Mouse (Mus musculus): Measurements from ENCODE around the gene Gsta3.
"Not testable (repeated sequence)": the region's sequence is repeated elsewhere in the genome, so short reads cannot be mapped to it uniquely, and the experiment has no call there.

Gene Gsta3

GRCm38 (mm10) chr1:21253856-21254255 is 13.5 kb downstream of the Gsta3 start:
- no peak for DNase-seq (ENCODE audit: low spot score)

GRCm38 (mm10) chr1:21255625-21256345 is 15.4 kb downstream of the Gsta3 start:
- DNase-seq (ENCODE audit: low spot score): no peak

GRCm38 (mm10) chr1:21256391-21256790 is 16.0 kb downstream of the Gsta3 start:
- no peak for DNase-seq (ENCODE audit: low spot score)

DNA sequence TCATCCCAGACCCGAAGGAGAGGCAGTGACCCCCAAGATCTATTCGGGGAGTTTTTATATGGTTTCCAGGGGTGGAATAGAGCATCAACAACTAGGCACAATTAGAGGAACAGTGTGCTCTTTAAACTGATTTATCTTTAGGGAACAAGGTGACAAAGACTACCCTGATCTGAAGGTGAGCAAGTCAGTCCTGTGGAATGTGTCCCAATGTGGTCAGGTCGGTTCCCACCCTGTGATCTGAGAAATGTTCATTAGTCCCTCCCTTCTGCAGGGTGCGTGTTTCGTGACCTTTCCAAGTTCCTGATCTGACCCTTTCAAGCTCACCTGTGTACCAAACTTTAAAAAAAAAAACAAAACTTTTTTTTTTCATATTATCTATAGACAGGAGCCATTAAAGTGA is 16.5 kb downstream of the Gsta3 start:
- no peak for DNase-seq (ENCODE audit: low spot score)

DNA sequence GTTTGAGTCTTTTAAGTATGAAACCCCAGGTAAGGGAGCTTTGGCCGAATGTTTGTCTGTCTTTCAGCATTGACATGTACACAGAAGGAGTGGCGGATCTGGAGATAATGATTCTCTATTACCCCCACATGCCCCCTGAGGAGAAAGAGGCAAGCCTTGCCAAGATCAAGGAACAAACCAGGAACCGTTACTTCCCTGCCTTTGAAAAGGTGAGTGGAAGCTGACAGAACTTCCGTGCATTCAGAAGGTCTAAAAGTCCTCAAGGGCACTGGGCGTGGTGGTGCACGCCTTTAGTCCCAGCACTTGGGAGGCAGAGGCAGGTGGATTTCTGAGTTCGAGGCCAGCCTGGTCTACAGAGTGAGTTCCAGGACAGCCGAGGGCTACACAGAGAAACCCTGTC is 19.6 kb downstream of the Gsta3 start:
- not testable (repeated sequence) for DNase-seq (ENCODE audit: low spot score)

DNA sequence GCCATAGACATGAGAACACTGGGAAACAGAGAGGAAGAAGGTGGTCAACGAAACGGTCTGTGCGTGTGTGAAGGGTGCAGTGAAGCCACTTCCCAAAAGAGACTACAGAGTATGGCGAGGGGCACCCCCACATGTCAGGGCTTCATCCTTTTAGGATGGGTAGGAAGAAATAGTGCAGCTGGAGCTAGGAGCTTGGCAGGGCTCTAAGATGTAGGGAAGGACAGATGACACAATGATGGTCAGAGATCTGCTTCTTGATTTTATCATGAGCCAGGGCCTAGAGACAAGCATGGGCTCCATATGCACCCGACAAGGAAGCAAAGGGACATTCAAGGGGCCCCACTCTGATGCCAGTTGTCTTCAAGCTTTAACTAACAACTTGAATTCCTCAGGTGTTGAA is 22.0 kb downstream of the Gsta3 start:
- no peak for DNase-seq (ENCODE audit: low spot score)

GRCm38 (mm10) chr1:21263986-21264385 is 23.6 kb downstream of the Gsta3 start:
- DNase-seq (ENCODE audit: low spot score): no peak

GRCm38 (mm10) chr1:21264747-21265146 is 24.4 kb downstream of the Gsta3 start:
- no peak for DNase-seq (ENCODE audit: low spot score)

- no peak for DNase-seq (ENCODE audit: low spot score)
Observed at GRCm38 (mm10) chr1:21266766-21267165, 26.4 kb downstream of the Gsta3 start.

DNA sequence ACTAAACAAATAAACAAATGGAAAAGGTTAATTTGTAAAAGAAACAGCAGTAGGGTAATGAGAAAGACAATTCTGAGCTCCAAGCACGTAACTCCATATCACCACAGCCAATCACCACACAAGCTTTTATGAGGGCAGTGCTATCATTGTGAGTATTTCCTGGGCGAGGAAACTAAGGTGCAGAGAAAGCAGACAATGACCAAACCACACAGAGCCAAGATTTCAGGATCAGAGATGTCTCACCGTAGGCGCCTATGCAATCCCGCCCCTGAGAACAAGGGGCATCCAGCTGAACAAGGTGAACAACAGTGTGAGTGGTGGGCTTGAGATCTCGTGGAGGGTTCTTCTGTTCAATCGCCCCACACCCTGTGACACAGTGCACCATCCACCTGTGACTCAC is 27.1 kb downstream of the Gsta3 start:
- DNase-seq (ENCODE audit: low spot score): not testable (repeated sequence)

DNA sequence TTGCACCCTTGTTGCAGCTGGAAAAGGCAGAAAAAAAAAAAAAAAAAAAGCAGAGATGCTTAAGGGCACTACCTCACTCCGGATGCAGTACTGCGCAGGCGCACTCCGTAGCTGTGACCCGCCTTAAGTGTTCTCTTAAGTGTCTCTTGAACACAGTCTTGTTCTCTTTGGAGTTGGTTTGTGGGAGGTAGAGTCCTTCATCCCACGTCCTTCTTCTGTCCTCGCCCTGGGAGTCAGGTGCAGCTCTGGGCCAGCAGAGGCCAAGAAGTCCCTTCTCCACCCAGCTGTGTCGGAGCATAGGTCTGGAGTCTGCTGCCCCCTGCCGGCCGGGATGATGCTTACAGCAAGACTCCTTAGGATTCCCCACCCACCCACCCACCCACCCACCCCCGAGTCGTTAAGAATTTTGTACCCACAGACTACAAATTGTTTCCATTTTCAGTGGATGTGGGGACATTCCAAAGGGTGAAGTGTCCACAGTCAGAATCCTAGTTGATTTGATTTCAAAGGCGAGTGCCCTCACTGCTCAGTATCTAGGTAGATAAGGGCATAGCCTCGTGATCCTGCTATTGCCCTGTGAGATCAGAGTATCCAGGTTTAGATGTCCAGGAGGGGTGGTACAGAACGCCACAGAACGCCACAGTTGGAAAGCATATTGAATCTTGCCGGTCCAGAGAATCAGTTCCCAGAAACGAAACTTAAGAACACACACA is 31.1 kb downstream of the Gsta3 start:
- DNase-seq (ENCODE audit: low spot score): peak; percentile 31

DNA sequence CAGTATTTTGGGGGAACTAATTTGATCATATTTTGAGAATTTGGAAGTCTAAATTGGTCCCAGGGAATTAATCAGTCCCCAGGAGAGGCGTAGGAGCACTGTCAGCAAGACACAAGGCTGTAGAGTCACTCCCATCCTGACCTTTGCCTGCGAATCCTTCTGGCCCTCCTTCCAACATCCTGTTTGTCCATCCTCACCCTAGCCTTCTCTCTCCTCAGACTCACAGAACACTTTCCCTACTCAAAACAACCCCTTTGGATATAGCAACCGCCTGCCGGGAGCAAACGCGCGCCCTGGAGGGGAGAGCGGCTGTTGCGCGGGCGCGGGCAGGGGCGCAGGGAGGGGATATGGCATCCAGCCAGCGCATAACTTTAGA is 31.7 kb downstream of the Gsta3 start:
- DNase-seq (ENCODE audit: low spot score): no peak

DNA sequence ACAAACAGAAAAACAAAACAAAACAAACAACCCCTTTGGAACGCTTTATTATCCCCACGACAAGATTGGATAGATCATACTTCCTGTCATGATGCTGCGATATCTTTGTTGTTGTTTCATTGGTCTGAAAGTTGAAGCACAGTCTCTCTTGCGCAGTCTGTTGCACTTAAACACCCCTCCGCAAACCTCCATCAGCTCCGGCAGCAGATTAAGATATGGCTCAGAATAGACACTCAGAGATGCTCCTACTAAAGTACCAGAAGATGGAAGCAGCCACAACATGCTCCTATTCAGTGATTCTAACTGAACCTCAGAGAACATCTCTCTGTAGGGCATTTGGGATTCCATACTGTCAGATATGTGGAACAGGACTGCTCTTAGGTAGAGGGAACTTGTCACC is 32.7 kb downstream of the Gsta3 start:
- DNase-seq (ENCODE audit: low spot score): no peak

DNA sequence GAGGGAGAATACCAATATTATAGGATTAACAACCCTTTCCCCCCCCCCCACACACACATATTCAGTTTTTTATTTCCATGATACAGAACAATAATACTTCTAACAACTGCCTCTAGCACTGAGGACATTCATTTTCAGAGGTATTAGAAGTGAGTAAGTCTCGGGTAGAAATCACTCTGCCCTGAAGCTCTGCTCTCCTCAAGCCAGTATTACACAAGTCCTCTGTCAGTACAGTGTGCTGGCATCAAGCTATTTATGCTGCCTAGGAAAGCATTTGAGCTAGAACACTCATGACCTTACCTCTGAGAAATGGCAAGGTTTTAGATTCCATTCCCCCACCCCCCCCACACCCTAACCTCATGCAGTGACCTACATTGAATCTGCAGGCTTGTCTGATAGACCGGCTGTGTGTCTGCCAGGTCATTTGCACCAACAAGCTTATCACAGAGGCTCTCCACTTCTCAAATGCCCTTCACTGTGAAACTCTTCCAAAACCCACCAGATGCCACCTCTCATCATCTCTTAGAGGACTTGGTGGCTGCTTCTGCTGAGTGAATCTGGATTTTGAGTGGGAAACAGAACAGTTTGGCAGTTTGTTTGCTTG is 34.1 kb downstream of the Gsta3 start:
- DNase-seq (ENCODE audit: low spot score): no peak

DNA sequence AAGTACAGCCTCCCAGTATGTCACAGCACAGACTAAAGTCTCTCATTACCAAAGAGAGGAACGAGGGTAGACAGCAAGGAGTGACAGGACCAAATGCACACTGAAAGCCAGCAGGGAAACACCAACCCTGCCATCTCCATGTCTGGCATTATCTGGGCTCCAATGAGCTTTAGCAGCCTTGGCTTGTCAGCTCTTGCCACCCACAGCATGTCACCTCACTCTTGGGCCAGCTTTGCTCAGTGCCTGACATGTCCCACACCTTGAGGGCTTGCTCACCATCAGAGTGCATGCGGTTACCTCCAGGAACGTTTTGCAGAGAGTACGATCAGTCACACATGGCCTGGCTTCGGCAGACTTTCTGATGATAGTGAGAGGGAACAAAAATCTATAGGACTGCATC is 35.0 kb downstream of the Gsta3 start:
- DNase-seq (ENCODE audit: low spot score): not testable (repeated sequence)

DNA sequence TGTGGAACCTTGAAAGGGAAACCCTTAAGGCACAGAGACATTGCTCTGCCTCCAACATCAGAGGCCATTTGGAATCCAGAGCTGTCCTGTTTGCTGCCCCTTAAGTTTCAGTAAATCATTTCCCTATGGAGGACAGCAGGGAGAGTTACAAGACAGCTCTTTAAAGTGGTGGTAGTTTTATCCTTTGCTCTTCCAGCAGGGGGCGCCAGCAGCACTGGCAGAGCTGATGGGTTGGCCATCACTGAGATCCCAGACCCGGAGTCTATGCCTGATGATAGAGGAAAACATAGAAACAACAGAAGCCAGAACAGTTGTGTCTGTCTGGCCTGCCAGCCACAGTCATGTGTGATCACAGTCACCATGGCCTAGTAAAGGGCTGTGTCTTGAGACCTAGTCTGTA is 35.8 kb downstream of the Gsta3 start:
- not testable (repeated sequence) for DNase-seq (ENCODE audit: low spot score)

DNA sequence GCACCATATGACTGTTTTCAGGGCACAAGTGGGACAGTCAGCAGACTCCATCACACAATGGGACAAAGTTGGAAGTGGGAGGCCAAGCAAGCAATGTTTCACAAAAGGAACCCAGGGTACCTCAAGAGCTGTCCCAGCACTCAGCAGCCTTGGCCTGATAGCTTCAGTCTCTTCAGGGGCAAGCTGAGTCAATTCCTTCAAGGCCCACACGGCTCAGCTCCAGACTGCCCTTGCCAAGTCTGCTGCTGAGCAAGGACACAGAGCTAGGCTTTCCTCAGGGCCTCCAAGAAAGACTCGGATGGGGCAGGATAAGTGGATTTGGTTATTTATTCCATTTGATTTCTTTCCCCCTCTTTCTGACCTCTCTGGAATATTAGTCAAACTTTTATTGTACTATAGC is 39.9 kb downstream of the Gsta3 start:
- no peak for DNase-seq (ENCODE audit: low spot score)

DNA sequence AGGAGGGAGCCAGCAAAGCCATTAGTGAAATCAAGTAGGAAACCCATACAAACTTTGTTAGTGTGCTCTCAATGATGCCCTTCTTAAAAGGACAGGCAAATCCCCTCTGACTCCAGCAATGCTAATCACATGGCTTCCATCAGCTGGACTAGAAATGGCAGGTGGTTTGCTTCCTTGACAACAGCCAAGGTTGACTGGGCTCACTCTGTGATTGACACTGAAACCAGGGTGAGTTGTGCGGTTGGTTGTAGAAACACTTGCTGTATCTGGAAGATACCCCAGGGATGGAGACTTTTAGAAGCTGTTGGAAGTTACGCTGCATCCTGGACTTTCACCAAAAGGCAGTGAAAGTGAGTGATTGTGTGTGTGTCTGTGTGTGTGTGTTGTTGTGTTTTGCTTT is 44.3 kb downstream of the Gsta3 start:
- not testable (repeated sequence) for DNase-seq (ENCODE audit: low spot score)

- no peak for DNase-seq (ENCODE audit: low spot score)
Observed at GRCm38 (mm10) chr1:21291394-21291793, 51.0 kb downstream of the Gsta3 start.

- no peak for DNase-seq (ENCODE audit: low spot score)
Observed at GRCm38 (mm10) chr1:21292590-21292989, 52.2 kb downstream of the Gsta3 start.

GRCm38 (mm10) chr1:21296169-21296568 is 55.8 kb downstream of the Gsta3 start:
- no peak for DNase-seq (ENCODE audit: low spot score)

- no peak for DNase-seq (ENCODE audit: low spot score)
Observed at GRCm38 (mm10) chr1:21298114-21298513, 57.7 kb downstream of the Gsta3 start.

GRCm38 (mm10) chr1:21299826-21300225 is 59.4 kb downstream of the Gsta3 start:
- no peak for DNase-seq (ENCODE audit: low spot score)

Measured in spleen, adult 12 weeks (tissue).